Mouse (Mus musculus): ENCODE measurements around the gene Dnmt3c.
"Not testable (repeated sequence)": the region's sequence is repeated elsewhere in the genome, so short reads cannot be mapped to it uniquely, and the experiment has no call there.

- not testable (repeated sequence) for TF ChIP-seq CEBPB (IDR thresholded peaks at IDR 0.05; ENCODE audit: insufficient read depth, poor library complexity, severe bottlenecking); POLR2A (IDR thresholded peaks at IDR 0.05; ENCODE audit: insufficient read length, low read depth); POLR2AphosphoS2 (IDR thresholded peaks at IDR 0.05; ENCODE audit: insufficient read length, low read depth); E2F4 (IDR thresholded peaks at IDR 0.05; ENCODE audit: insufficient read depth); MYOD1 (IDR thresholded peaks at IDR 0.05; ENCODE audit: control insufficient read depth in 1 of 3, insufficient read length in 2 of 3, low read depth in 2 of 3); MYOG (IDR thresholded peaks at IDR 0.05; ENCODE audit: control insufficient read depth in 1 of 3, insufficient read depth in 1 of 3, insufficient read length in 2 of 3, low read depth in 2 of 3)
Observed at GRCm38 (mm10) chr2:153657659-153658058, 38.8 kb upstream of the Dnmt3c start.

Data from myocyte (in vitro differentiated cells).